Mouse (Mus musculus): Measurements from ENCODE around the gene Slc7a14.

GRCm38 (mm10) chr3:31237936-31238335 is 72.2 kb downstream of the Slc7a14 start:
- TF ChIP-seq TAL1 (IDR thresholded peaks at IDR 0.05; ENCODE audit: low read length) (no peak), GATA1 (IDR thresholded peaks at IDR 0.05; ENCODE audit: low read length) (no peak)

All from erythroblast, embryonic 14.5 days (primary cell).